Mouse (Mus musculus) limb, embryonic 15.5 days (tissue): ENCODE data around the gene Mpv17l2. TPM values are rescaled to one million over a fixed set of nuclear protein-coding genes. Genes with fewer than 3 reads are reported as not detected.

Experiments
- ATAC-seq: fragments of 200-750 bp; cut with Nextera tagmentation; 2 replicates; pipeline ENCODE4 v1.8.0; 2017; ENCODE audit warnings: low read depth, moderate TSS enrichment; ENCODE audit not compliant: insufficient number of reproducible peaks, low FRiP score, low TSS enrichment
- H3K27ac ChIP-seq: fragments of 300-500 bp; sonication (generic); 2 replicates; pipeline ENCODE4 v1.5.1; 2015; ENCODE audit warnings: moderate library complexity, mild to moderate bottlenecking, inconsistent platforms
- H3K27me3 ChIP-seq: fragments of 300-500 bp; sonication (generic); 2 replicates; pipeline ENCODE4 v1.6.1; 2015; ENCODE audit warnings: inconsistent platforms
- H3K36me3 ChIP-seq: fragments of 300-500 bp; sonication (generic); 2 replicates; pipeline ENCODE4 v1.6.1; 2015; ENCODE audit warnings: inconsistent platforms
- H3K4me1 ChIP-seq: fragments of 300-500 bp; sonication (generic); 2 replicates; pipeline ENCODE4 v1.6.1; 2015; ENCODE audit warnings: inconsistent platforms
- H3K4me2 ChIP-seq: fragments of 300-500 bp; sonication (generic); 2 replicates; pipeline ENCODE4 v1.6.1; 2015; ENCODE audit warnings: mild to moderate bottlenecking, inconsistent platforms
- H3K4me3 ChIP-seq: fragments of 300-500 bp; sonication (generic); 2 replicates; pipeline ENCODE4 v1.5.1; 2015; ENCODE audit warnings: mild to moderate bottlenecking, inconsistent platforms
- H3K9ac ChIP-seq: fragments of 300-500 bp; sonication (generic); 2 replicates; pipeline ENCODE4 v1.6.1; 2015; ENCODE audit warnings: inconsistent platforms
- H3K9me3 ChIP-seq: fragments of 300-500 bp; sonication (generic); 2 replicates; pipeline ENCODE4 v1.6.1; 2016; ENCODE audit warnings: inconsistent platforms
- WGBS: fragments of 180-500 bp; shearing (Covaris S2); methylation state at CpG from one replicate; pipeline ENCODE4 v1.1.7; 2015; 5-methylcytosine and 5-hydroxymethylcytosine counted together
- polyA plus RNA-seq: library from polyadenylated mRNA; unstranded; fragments of >200 nt; fragmentation: Nextera tagmentation; extraction: Ambion mirVana; gene quantifications from 2 replicates; pipeline ENCODE4 v1.2.1, GENCODE M21; 2015

The Mpv17l2 gene
- polyA plus RNA-seq, 1 experiment from 2014 or later, result 41.9 TPM

DNA sequence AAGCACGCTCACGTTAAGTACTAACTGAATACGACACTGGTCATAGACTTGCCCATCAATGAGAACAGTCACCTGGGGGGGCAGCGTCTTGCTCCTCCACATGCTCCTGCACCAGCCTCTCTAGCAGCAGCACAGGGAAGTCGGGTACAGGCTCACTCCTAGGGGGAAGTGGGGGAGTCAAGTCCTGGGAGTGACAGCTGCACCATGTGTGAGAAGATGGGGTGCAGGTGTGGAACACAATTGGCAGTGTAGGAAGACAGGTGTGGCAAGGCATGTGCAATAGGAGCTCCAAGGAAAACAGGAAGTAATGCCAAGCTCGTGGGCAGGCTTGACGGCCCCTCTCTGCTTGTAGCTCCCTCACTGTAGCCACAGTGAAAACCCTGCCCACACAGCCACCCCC, 10.5 kb upstream of the Mpv17l2 start:
- Histone ChIP-seq H3K4me2 (no peak overlapping the region), H3K36me3 (peaks cover 63% of the 10 kb centered on the region), H3K9ac (no peak overlapping the region), H3K4me3 (no peak overlapping the region), H3K4me1 (peaks cover 60% of the 10 kb centered on the region), H3K27ac (no peak overlapping the region), H3K27me3 (no peaks in the 10 kb centered on the region), H3K9me3 (no peaks in the 10 kb centered on the region)
- no peak for ATAC-seq
- 84% methylated on average over 7 of the region's 7 CpGs for WGBS

DNA sequence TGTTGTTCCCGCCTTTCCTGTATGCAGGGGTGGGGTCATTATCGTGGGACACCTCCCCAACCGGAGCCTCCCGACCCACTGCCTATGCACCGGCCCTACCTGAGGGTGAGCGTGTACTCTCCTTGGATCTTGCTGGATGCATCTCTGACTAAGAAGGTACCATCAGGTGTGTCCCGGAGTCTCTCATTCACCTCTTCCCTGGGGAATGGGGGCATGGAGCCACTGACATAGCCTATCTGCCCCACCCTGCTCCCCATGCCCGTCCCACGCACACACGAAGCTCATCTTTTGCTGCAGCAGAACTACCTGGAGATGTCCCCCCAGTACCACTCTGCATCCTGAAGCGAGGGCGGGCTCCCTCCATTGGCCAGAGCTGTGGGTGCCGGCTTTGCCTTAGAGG, 10.0 kb upstream of the Mpv17l2 start:
- 92% methylated on average over 13 of the region's 13 CpGs for WGBS
- Histone ChIP-seq H3K9me3 (no peaks in the 10 kb centered on the region), H3K4me3 (no peak overlapping the region), H3K36me3 (peaks cover 63% of the 10 kb centered on the region), H3K27ac (no peak overlapping the region), H3K27me3 (no peaks in the 10 kb centered on the region), H3K4me2 (no peak overlapping the region), H3K9ac (no peak overlapping the region), H3K4me1 (peaks cover 61% of the 10 kb centered on the region)
- no peak for ATAC-seq

DNA sequence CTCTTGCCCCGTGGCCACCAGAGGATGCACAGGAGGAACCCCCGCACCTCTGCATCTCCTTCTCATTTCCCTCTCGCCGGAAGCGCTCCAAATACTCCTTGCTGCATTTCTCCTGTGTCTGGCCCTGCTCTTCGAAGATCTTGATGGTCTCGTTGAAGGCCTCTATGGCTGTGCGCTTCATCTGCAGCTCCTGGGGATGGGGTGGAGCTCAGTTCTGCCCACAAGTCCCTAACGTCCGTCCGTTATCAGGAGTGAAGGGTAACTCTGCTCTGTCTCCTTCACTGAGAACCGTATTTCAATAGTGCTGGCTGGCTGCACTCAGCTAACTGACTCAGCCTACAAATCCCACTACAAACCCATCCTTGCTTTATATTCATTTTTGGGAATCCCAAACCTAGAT, 9.1 kb upstream of the Mpv17l2 start:
- Histone ChIP-seq H3K4me1 (peaks cover 57% of the 10 kb centered on the region), H3K36me3 (peaks cover 61% of the 10 kb centered on the region), H3K9me3 (no peaks in the 10 kb centered on the region), H3K4me2 (no peak overlapping the region), H3K27me3 (no peaks in the 10 kb centered on the region), H3K9ac (no peak overlapping the region), H3K27ac (no peak overlapping the region), H3K4me3 (no peak overlapping the region)
- ATAC-seq, result no peak
- WGBS, result 74% methylated on average over 12 of the region's 12 CpGs

DNA sequence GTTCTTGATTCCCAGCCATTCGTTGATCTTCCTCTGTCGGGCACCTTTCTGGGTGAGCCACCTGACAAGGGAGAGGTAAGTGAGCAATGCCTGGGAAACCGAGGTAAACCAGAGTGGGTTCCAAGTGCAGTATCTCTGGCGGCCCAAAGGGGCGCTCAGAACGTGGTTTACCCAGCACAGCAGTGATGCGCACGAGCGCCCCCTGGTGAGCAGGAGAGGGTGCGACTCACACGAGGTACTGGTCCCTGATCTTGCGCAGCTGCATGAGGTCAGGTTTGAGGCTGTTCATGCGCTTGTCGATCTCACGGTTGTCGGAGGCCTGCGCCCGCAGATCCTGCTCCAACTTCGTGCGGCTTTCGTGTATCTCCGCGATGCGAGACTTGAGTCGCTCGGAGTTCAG, 8.6 kb upstream of the Mpv17l2 start:
- ATAC-seq, result peak; percentile 42; the same call in 1 of the 2 replicates
- Histone ChIP-seq H3K36me3 (peaks cover 56% of the 10 kb centered on the region), H3K4me1 (peaks cover 53% of the 10 kb centered on the region), H3K4me3 (no peak overlapping the region), H3K4me2 (no peak overlapping the region), H3K9ac (no peak overlapping the region), H3K27ac (no peak overlapping the region), H3K9me3 (no peaks in the 10 kb centered on the region), H3K27me3 (no peaks in the 10 kb centered on the region)
- 7% methylated on average over 26 of the region's 26 CpGs for WGBS

DNA sequence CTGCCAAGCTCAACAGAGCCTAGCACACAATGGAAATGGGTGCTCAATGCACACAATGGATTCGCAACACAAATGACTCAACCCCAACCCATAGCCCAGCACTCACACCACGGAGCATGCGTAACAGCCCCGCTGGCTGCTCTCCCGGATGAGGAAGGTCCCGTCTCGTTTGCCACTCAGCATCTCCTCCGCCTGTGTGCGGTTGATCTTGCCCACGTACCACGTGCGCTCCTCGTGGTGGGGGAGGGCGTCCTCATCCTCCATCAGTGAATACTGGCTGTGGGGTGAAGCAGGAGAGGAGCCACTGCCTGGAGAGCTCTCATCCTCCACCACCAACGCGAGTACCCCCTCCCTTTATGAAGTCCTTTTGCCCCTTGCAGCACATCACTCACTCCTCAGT, 8.2 kb upstream of the Mpv17l2 start:
- peaks cover 55% of the 10 kb centered on the region for H3K36me3 ChIP-seq
- WGBS, result 85% methylated on average over 16 of the region's 16 CpGs
- ATAC-seq, result no peak
- no peaks in the 10 kb centered on the region for H3K9me3 ChIP-seq
- H3K9ac ChIP-seq, result no peak overlapping the region
- H3K27me3 ChIP-seq, result no peaks in the 10 kb centered on the region
- no peak overlapping the region for H3K4me2 ChIP-seq
- H3K4me1 ChIP-seq, result peaks cover 49% of the 10 kb centered on the region
- H3K4me3 ChIP-seq, result no peak overlapping the region
- H3K27ac ChIP-seq, result no peak overlapping the region

DNA sequence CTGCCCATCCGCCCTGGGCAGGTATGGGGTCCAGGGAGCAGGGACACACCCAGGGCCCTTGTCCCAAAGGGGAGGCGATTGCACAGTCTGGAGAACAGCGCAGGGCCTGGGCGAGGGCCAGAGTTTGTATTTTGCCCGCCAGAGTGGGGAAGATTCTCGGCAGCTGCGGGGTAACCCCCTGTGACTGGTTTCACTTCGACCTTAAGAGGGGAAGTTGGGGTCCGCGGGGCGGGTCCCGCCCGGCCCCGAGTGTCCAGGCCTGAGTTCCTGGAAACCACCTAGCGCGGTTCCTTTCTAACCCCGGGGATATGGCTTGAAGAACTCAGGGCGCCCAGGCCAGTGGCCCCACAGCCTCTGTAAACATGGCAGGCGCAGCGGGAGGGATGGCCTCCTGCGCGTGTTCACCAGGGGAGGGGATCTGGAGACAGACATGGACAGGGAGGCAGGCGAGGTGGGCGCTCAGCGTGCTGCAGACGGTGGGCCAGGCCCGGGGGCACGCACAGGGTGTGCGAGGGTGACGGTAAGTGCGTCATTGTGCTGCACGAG, 7.6 kb upstream of the Mpv17l2 start:
- H3K4me1 ChIP-seq, result peaks cover 43% of the 10 kb centered on the region
- H3K4me3 ChIP-seq, result no peak overlapping the region
- no peaks in the 10 kb centered on the region for H3K27me3 ChIP-seq
- no peak overlapping the region for H3K27ac ChIP-seq
- H3K36me3 ChIP-seq, result peaks cover 53% of the 10 kb centered on the region
- H3K9me3 ChIP-seq, result no peaks in the 10 kb centered on the region
- 94% methylated on average over 32 of the region's 32 CpGs for WGBS
- no peak overlapping the region for H3K4me2 ChIP-seq
- no peak for ATAC-seq
- H3K9ac ChIP-seq, result no peak overlapping the region

DNA sequence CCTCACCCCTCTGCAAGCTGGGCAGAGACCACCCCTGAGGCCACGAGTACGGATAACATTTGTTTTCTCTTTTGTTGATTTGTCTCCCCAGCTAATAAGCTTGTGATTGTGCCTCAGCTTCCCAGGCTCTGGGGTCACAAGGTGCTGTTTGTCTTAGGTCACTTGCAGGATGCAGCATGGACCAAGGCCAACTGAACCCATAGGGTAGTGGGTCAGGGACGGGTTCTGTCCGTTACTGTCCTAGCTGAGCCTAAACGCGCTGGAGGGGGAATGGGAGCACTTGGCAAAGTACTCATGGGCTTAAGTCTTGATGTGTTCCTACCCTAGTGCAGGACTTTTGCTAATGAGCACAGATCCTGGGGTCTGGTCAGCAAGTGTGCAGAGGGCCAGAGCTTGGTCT, 6.8 kb upstream of the Mpv17l2 start:
- WGBS, result 77% methylated on average over 6 of the region's 6 CpGs
- H3K4me3 ChIP-seq, result no peak overlapping the region

DNA sequence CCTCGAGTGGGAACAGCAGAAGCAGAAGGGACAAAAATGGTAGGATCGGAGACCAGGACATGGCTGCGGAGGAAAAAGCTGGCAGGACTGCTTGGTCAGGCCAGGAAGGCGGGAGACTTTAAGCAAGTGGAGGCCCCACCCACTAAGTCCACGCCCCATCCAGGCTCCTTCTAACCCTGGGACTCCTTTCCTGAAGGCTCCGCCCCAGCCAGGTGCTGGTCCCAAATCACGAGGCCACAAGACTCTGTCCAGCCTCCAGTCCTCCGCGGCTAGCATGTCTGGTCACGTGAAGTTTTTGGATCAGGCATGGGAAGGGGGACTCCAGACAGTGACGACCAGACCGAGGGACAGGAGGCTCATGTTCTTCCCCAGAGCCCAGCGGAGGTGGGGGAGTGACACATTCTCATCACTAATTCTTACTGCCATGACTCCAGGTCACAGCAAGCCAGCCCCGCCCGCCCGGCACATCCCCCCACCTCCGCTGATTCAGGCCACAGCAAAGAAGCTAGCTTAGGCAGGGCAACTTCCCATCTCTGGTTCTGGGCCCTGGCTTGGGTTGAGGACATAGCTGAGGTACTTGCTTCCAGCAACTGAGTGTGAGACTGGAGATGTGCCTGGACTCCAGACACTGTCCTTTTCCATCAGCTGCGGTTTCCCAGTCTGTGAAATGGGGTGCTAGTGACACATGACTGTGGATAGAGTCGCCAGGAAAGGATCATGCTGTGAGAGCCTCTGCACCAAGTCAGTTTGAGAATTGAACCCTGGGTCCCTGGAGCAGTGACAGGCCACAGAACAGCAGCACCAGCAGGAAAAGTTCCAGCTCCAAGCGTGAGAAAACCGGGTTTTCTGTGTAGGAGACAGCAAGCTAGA, 6.1 kb upstream of the Mpv17l2 start:
- H3K4me1 ChIP-seq, result peaks cover 28% of the 10 kb centered on the region
- no peaks in the 10 kb centered on the region for H3K9me3 ChIP-seq
- H3K27me3 ChIP-seq, result no peaks in the 10 kb centered on the region
- H3K4me3 ChIP-seq, result peak overlapping the region; percentile 44
- WGBS, result 8% methylated on average over 21 of the region's 21 CpGs
- H3K4me2 ChIP-seq, result peak overlapping the region; percentile 88
- H3K9ac ChIP-seq, result peak overlapping the region; percentile 39
- H3K36me3 ChIP-seq, result peaks cover 40% of the 10 kb centered on the region
- H3K27ac ChIP-seq, result peak overlapping the region; percentile 34; the same call in 1 of the 2 replicates
- peak; percentile 17; the same call in 1 of the 2 replicates for ATAC-seq

More for the DNA sequence above, 6.8 kb upstream of the Mpv17l2 start:
- no peaks in the 10 kb centered on the region for H3K9me3 ChIP-seq
- H3K27ac ChIP-seq, result no peak overlapping the region
- H3K4me2 ChIP-seq, result no peak overlapping the region
- peaks cover 35% of the 10 kb centered on the region for H3K4me1 ChIP-seq
- H3K27me3 ChIP-seq, result no peaks in the 10 kb centered on the region
- H3K36me3 ChIP-seq, result peaks cover 47% of the 10 kb centered on the region
- no peak for ATAC-seq
- no peak overlapping the region for H3K9ac ChIP-seq

DNA sequence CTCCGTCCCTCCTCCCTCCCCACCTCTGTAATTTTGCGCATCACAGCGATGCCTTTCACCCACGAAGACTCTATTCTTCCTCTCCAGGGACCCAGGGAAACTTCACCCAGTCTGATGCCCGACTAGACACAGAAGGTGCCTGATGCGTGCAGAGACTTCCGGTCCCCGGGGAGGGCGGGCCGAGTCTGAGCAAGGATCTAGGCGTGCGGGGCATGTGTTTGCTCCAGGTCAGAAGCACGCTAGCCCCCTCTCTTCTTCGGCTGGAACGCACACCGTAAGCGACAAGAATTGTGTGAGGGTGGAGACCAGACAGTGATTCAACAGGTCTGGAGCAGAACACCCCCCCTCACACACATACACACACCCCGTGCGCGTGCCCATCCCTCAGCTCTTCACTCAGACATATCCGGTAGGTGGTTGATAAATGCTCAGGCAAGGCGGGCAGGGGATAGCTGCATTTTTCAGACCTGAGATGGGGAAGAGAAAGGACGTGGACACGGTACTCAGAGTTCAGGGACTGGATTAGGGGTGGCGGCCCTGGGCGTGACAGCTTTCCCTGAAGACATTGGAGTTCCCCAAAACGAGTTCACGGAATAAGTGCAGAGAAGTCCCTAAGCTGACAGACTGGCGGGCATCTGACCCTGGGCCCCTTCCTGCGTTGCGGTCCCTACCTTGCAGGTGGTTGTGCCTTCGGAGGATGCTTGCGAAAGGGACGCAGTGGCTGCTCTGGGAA, 5.3 kb upstream of the Mpv17l2 start:
- Histone ChIP-seq H3K4me1 (peaks cover 32% of the 10 kb centered on the region), H3K27me3 (no peaks in the 10 kb centered on the region), H3K4me2 (peak overlapping the region; percentile 88), H3K4me3 (peak overlapping the region; percentile 44), H3K9ac (peak overlapping the region; percentile 39), H3K36me3 (peaks cover 32% of the 10 kb centered on the region), H3K27ac (peak overlapping the region; percentile 34; the same call in 1 of the 2 replicates), H3K9me3 (no peaks in the 10 kb centered on the region)
- ATAC-seq, result no peak
- 2% methylated on average over 34 of the region's 34 CpGs for WGBS

DNA sequence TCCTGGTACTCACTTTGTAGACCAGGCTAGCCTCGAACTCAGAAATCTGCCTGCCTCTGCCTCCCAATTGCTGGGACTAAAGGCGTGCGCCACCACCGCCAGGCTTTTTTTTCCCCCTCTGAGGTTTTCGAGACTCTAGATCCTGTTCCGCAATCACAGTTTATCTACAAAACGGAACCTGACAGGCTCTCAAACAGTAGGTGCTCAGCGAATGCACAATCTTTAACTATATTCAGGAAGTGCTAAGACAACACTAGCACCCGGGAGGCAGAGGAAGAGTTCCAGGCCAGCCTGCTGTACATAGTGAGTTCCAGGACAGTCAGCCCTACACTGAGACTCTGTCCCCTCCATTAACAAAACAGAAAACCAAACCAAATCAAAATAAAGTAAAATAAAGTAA, 4.6 kb upstream of the Mpv17l2 start:
- Histone ChIP-seq H3K36me3 (peaks cover 25% of the 10 kb centered on the region), H3K9ac (peak overlapping the region; percentile 39), H3K27me3 (no peaks in the 10 kb centered on the region), H3K27ac (no peak overlapping the region), H3K4me1 (peaks cover 36% of the 10 kb centered on the region), H3K4me2 (peak overlapping the region; percentile 88), H3K4me3 (peak overlapping the region; percentile 44), H3K9me3 (no peaks in the 10 kb centered on the region)
- no peak for ATAC-seq
- WGBS, result 82% methylated on average over 9 of the region's 9 CpGs

DNA sequence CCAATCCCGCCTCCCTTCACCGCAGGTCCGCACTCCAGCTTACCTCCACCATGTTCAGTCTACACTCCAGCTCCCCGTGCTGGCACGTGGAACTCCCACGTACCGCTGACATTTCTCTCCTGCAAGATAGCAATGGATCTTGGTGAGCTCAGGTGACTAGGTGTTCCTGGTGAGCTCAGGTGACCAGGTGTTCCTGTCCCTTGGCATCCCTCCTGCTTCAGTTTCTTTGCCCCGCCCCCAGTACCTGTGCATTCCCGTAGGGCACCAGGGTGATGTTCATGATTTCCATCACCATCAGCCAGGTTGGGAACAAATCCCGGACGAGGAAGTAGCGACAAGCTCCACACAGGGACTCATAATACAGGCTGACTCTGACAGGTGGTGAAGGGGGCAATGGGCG, 3.9 kb upstream of the Mpv17l2 start:
- Histone ChIP-seq H3K27me3 (no peaks in the 10 kb centered on the region), H3K27ac (no peak overlapping the region), H3K9me3 (no peaks in the 10 kb centered on the region), H3K36me3 (peaks cover 19% of the 10 kb centered on the region), H3K9ac (no peak overlapping the region), H3K4me2 (no peak overlapping the region), H3K4me3 (no peak overlapping the region), H3K4me1 (peaks cover 41% of the 10 kb centered on the region)
- ATAC-seq, result no peak
- WGBS, result 89% methylated on average over 13 of the region's 13 CpGs

DNA sequence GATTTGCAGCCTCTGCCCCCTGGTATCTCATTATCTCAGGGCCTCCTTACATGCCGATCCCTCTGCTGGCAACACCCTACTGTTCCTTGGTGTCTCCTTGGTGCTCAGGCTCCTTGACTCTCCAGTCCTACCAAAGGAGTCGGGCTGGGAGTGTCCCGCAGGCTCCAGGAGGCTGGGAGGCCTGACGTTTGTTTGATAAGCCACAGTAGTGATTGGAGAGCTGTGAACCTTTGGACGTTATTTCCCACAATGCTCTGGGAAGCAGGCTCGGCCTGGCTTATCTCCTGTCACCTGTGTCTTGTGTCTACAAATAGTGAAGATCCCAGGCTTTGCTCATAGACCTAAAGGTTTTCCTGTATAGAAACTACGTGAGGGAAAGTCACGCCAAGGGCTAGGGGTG, 3.3 kb upstream of the Mpv17l2 start:
- Histone ChIP-seq H3K4me1 (peaks cover 44% of the 10 kb centered on the region), H3K9ac (no peak overlapping the region), H3K4me2 (no peak overlapping the region), H3K4me3 (no peak overlapping the region), H3K27ac (no peak overlapping the region), H3K9me3 (no peaks in the 10 kb centered on the region), H3K36me3 (peaks cover 14% of the 10 kb centered on the region), H3K27me3 (no peaks in the 10 kb centered on the region)
- no peak for ATAC-seq
- 80% methylated on average over 8 of the region's 8 CpGs for WGBS
